Comparison of ENCODE assay signal across 23 mouse cellular contexts in genomic region chr11:77154214-77154613, GRCm38 (mm10).
"Had no signal": no experiment of that assay in that cellular context is flagged by ENCODE, and none has a peak within 500 bp of the region (broad histone marks: within the 10 kb centered on the region; RNA-seq: fewer than 3 reads in every experiment).

No protein-coding gene starts in this region.

- H3K9ac ChIP-seq: forebrain, postnatal 0 days; heart, embryonic 13.5 days; heart, embryonic 15.5 days; hindbrain, embryonic 13.5 days; hindbrain, embryonic 15.5 days; intestine, embryonic 15.5 days; limb, embryonic 12.5 days had no signal

- H3K27ac ChIP-seq: heart, embryonic 10.5 days; heart, embryonic 13.5 days; heart, embryonic 15.5 days; hindbrain, embryonic 13.5 days; hindbrain, embryonic 15.5 days; intestine, embryonic 15.5 days; layer of hippocampus, adult 2 months; left cerebral cortex, adult 2 months; limb, embryonic 10.5 days; limb, embryonic 12.5 days had no signal

- H3K36me3 ChIP-seq: heart, embryonic 10.5 days; heart, embryonic 13.5 days; heart, embryonic 15.5 days; hindbrain, embryonic 13.5 days; hindbrain, embryonic 15.5 days; intestine, embryonic 15.5 days; limb, embryonic 10.5 days; limb, embryonic 12.5 days had no signal

- H3K9me3 ChIP-seq: heart, embryonic 10.5 days; heart, embryonic 13.5 days; heart, embryonic 15.5 days; hindbrain, embryonic 13.5 days; hindbrain, embryonic 15.5 days; intestine, embryonic 15.5 days; limb, embryonic 10.5 days; limb, embryonic 12.5 days had no signal

- DNase-seq: forebrain, postnatal 0 days; gastrocnemius, postnatal 14 days; gastrocnemius, postnatal 36 days; heart, adult 18-20 months; heart, postnatal 14 days; heart, postnatal 36 days; kidney, adult 18-20 months; kidney, adult 8-10 months; kidney, postnatal 10 days; kidney, postnatal 25 days; kidney, postnatal 4 days had no signal

- ATAC-seq: forebrain, postnatal 0 days; inflammation-experienced regulatory T-cells, adult 6 months; intestine, embryonic 15.5 days; intestine, postnatal 0 days had no signal

- H3K27me3 ChIP-seq: heart, embryonic 13.5 days; heart, embryonic 15.5 days; hindbrain, embryonic 13.5 days; hindbrain, embryonic 15.5 days; intestine, embryonic 15.5 days; limb, embryonic 12.5 days had no signal

- H3K4me3 ChIP-seq: heart, embryonic 10.5 days; heart, embryonic 13.5 days; heart, embryonic 15.5 days; hindbrain, embryonic 13.5 days; hindbrain, embryonic 15.5 days; intestine, embryonic 15.5 days; layer of hippocampus, adult 2 months; left cerebral cortex, adult 2 months; limb, embryonic 10.5 days; limb, embryonic 12.5 days had no signal

- H3K4me2 ChIP-seq: heart, embryonic 13.5 days; heart, embryonic 15.5 days; hindbrain, embryonic 13.5 days; hindbrain, embryonic 15.5 days; intestine, embryonic 15.5 days; limb, embryonic 12.5 days had no signal

- H3K4me1 ChIP-seq: heart, embryonic 10.5 days; heart, embryonic 13.5 days; heart, embryonic 15.5 days; hindbrain, embryonic 13.5 days; hindbrain, embryonic 15.5 days; intestine, embryonic 15.5 days; limb, embryonic 10.5 days; limb, embryonic 12.5 days had no signal
